Mouse (Mus musculus): ENCODE measurements around the gene Cacna2d1. TPM values are rescaled to one million over a fixed set of nuclear protein-coding genes. Genes with fewer than 3 reads are reported as not detected.

Gene Cacna2d1
- total RNA-seq, 4 experiments from 2014 or later = 242 to 290 (median 257) TPM

DNA sequence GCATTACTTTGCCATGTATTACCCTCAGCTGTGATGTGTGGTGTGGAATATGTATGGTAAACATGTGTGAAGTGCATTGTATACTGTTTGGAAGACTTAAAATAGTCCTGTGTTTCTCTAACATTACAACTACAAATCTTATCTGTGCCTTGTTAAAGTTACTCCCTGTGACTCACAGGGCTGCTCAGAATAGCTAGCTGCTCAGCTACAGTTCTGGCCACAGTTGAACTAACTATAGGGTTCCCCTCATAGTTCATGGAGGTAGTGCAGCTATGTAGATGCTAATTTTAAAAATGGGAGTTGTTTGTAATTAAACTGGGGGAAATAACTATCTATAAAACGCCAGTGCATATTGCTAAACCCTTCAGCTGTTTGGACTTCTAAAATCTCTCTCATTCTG, 319.3 kb downstream of the Cacna2d1 start:
- DNase-seq (ENCODE audit: low spot score in 2 of 2) = no peak

DNA sequence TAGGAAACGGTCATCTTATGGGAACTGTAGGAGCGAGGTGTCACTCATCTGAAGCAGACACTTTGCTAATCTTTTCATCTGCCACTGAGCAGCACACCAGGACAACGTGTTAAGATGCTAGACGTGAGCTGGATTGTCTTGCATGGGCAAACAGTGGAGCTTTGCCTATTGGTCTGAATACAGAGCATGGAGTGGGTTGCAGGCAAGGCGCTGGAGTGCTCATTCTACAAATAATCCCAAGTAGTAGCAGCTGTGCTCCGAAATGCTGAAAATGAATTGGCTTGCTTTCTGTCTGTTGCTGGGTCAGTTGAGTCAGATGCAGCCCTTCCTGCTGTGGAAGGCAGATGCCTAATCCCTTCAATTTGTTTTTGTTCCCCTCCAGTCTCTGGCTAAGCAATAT, 330.9 kb downstream of the Cacna2d1 start:
- DNase-seq (ENCODE audit: low spot score in 2 of 2) = no peak

DNA sequence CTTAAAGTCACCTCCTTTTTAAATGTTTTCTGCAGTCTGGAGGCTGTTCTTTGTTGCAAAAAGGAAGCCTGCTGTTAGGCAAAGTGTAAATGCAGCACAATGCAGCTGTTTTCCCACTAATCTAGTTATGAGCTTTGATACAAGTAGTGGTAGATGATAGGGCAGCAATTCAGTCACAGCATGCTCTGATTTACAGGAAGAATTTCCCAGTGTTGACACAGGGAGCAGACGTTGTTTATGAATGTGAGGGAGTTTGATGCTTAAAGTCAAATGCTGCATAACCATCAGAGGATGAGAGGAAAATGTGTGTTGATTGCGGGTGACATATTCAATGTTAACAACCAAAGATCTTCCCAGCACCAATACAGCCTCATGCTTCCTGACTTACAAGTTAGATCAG, 342.6 kb downstream of the Cacna2d1 start:
- no peak for DNase-seq (ENCODE audit: low spot score in 2 of 2)

DNA sequence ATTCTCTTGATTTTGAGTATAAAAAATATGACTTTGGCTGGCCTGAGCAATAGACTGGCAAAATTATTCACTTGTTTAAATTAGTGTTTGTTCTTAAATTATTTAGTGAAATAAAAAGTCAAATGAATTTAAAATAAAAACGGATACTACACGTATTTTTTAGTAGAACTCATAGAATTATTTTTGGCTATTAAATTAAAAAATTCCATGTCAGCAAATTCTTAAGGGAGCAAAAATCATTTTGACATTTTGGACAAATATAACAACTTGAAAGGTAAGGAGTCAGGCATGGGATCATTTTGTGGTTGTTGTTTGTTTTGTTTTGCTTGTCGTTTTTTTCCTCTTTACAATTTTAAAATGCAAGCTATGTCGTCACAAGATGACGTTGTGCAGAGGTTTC, 346.7 kb downstream of the Cacna2d1 start:
- DNase-seq (ENCODE audit: low spot score in 2 of 2) = no peak

DNA sequence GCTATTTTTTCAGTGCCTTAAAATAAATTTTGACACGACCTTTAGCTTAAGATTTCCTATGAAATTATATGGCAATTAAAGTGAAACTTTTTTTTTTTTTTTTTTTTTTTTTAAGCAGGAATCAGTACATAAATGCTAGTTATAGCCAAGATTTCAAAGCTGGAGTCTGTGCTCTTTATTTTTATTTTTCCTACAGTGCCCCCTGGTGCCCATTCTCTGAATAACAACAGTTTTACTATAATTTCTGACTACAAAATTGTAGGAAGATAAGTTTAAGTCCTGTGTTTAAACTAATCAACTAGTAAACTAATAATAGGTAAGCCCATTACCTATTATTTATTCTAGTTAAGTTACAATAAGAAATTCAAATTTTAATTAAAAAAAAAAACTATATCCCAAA, 358.7 kb downstream of the Cacna2d1 start:
- no peak for DNase-seq (ENCODE audit: low spot score in 2 of 2)

GRCm38 (mm10) chr5:16293825-16294224, 359.3 kb downstream of the Cacna2d1 start:
- no peak for DNase-seq (ENCODE audit: low spot score in 2 of 2)

- no peak for DNase-seq (ENCODE audit: low spot score in 2 of 2)
Observed at GRCm38 (mm10) chr5:16294708-16295107, 360.2 kb downstream of the Cacna2d1 start.

GRCm38 (mm10) chr5:16297170-16297771, 362.8 kb downstream of the Cacna2d1 start:
- DNase-seq (ENCODE audit: low spot score in 2 of 2) = no peak

GRCm38 (mm10) chr5:16299631-16300030, 365.1 kb downstream of the Cacna2d1 start:
- no peak for DNase-seq (ENCODE audit: low spot score in 2 of 2)

- peak; percentile 2 to 15 for DNase-seq (ENCODE audit: low spot score in 2 of 2)
Observed at GRCm38 (mm10) chr5:16309168-16310006, 374.9 kb downstream of the Cacna2d1 start.

DNA sequence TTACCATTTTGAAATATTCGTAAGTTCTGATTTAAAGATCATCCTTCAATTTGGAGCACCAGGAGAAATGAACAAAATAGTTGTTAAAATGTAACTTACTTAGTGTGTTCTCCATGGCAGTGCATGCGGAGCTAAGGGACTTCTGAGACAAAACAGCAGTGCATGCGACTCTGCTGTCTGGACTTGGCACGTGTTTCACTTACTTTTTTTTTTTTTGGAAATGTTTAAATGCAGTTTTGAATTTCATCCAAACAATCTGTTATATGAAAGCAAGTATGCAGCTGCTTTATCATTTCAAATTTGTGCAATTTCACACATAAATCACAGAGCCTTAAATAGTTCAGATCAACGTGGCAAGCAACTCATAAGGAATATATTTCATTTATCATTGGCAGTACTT, 379.8 kb downstream of the Cacna2d1 start:
- DNase-seq (ENCODE audit: low spot score in 2 of 2) = no peak

- DNase-seq (ENCODE audit: low spot score in 2 of 2) = no peak
Observed at GRCm38 (mm10) chr5:16315983-16316390, 381.5 kb downstream of the Cacna2d1 start.

GRCm38 (mm10) chr5:16317680-16318242, 383.3 kb downstream of the Cacna2d1 start:
- DNase-seq (ENCODE audit: low spot score in 2 of 2) = no peak

DNA sequence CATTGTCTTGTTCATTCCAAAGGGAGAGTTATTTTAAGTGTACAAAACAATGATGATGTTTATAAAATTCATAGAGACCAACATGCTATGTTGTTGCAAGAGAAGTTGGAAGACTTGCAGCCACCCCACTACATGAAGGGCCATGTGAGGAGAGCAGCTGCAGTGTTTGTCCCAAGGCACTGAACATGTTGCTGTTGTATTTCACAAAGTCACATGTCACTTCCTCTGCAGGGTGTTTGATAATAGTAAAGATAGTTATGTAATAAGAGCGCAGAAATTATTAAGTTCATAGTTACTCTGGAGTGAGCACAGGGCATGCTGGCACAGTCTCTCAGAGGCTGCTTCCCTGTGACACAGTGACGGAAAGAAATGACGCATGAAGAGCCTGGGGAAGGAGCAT, 392.1 kb downstream of the Cacna2d1 start:
- no peak for DNase-seq (ENCODE audit: low spot score in 2 of 2)

GRCm38 (mm10) chr5:16345393-16345792, 410.9 kb downstream of the Cacna2d1 start:
- no peak for DNase-seq (ENCODE audit: low spot score in 2 of 2)

DNA sequence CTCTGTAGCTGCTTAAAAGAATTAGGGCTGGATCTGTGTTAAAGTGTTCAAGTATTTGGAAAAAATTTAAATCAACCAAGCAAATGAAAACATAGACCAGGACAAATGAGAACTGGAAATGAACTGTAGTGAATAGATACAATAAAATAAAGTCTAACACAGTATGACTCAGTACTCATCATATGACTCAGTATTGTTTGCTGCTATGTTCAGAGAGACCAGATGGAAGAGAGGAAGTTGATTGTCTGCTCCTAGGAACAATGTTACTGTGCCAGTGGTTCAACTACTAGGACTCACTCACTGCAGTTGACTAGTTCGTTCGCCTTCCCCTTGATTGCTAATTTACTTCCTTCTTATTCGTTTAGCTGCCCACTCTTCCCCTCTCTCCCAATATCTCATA, 421.3 kb downstream of the Cacna2d1 start:
- no peak for DNase-seq (ENCODE audit: low spot score in 2 of 2)

- no peak for DNase-seq (ENCODE audit: low spot score in 2 of 2)
Observed at GRCm38 (mm10) chr5:16357709-16358108, 423.2 kb downstream of the Cacna2d1 start.

- DNase-seq (ENCODE audit: low spot score in 2 of 2) = no peak
Observed at GRCm38 (mm10) chr5:16362076-16362475, 427.6 kb downstream of the Cacna2d1 start.

- no peak for DNase-seq (ENCODE audit: low spot score in 2 of 2)
Observed at GRCm38 (mm10) chr5:16363171-16363570, 428.7 kb downstream of the Cacna2d1 start.

- DNase-seq (ENCODE audit: low spot score in 2 of 2) = no peak
Observed at GRCm38 (mm10) chr5:16370706-16371105, 436.2 kb downstream of the Cacna2d1 start.

DNA sequence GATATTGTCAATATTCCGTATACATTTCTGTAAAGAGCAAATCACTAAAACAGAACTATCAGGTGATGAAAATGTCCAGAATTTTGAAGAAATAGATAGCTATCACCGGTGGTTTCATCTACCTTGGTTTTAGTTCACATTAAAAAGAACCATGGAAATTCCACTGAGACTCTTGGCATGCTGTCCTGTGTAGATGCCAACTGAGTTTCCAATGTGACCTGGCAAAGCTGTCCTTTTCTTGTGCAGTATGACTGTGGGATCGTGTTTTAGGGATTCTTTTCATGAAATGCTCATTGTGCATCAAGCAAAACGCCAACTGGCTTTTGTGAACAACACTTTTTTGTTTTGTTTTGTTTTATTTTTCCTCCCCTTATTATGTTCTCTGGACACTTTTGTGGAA, 439.5 kb downstream of the Cacna2d1 start:
- no peak for DNase-seq (ENCODE audit: low spot score in 2 of 2)

DNA sequence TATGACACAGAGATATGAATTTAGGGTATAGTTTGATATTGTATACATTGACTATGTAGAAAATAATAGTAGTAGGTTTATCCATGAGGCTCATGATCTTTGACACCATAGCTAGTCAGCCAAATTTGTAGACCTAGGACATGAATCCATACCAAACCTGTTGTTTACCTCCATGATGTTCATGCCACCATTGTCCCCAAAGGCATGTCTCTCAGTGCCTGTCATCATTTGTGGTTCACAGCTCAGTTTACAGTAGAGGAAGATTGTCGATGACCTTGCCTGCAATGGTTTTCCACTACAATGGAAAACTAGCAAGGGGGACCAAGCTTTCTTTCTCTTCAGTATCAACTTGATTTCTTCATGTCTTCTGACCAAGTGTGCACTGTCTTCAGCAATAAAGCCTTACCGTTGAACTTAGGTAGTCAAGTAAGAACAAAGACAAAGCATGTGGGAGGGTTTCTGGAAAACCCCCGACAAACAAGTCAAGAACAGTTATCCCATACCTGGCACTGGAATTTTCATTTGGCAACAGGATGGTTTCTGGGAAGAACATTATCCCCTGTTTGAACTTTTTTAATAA, 441.9 kb downstream of the Cacna2d1 start:
- no peak for DNase-seq (ENCODE audit: low spot score in 2 of 2)
